Comparison of ENCODE assay signal across 27 mouse cellular contexts in genomic region chr1:56995041-56995440, GRCm38 (mm10). TPM values are rescaled to one million over a fixed set of nuclear protein-coding genes. Genes with fewer than 3 reads are reported as not detected.
DNase-seq lines count a peak whose midpoint lies in the region; ATAC-seq and TF ChIP-seq lines count a peak whose summit lies in the region.
"Had no signal": no experiment of that assay in that cellular context is flagged by ENCODE, and none has a peak within 500 bp of the region (broad histone marks: within the 10 kb centered on the region; RNA-seq: fewer than 3 reads in every experiment).

No protein-coding gene starts in this region.

- H3K36me3 ChIP-seq in heart, embryonic 11.5 days (ENCODE audit: control insufficient read depth, insufficient read depth, low read length) = no peaks in the 10 kb centered on the region
- no peaks in the 10 kb centered on the region for H3K36me3 ChIP-seq in midbrain, embryonic 15.5 days (replicated peaks)
- H3K36me3 ChIP-seq: embryonic facial prominence, embryonic 10.5 days; heart, embryonic 13.5 days; neural tube, embryonic 15.5 days; stomach, embryonic 15.5 days had no signal

- H3K9me3 ChIP-seq in heart, embryonic 11.5 days (replicated peaks; ENCODE audit: control insufficient read depth, low read length) = no peaks in the 10 kb centered on the region
- no peaks in the 10 kb centered on the region for H3K9me3 ChIP-seq in midbrain, embryonic 15.5 days
- H3K9me3 ChIP-seq: embryonic facial prominence, embryonic 10.5 days; heart, embryonic 13.5 days; neural tube, embryonic 15.5 days; stomach, embryonic 15.5 days had no signal

- H3K27ac ChIP-seq in heart, embryonic 11.5 days (ENCODE audit: low read depth, low read length) = no peak overlapping the region
- H3K27ac ChIP-seq in midbrain, embryonic 15.5 days = no peak overlapping the region
- H3K27ac ChIP-seq: embryonic facial prominence, embryonic 10.5 days; heart, embryonic 13.5 days; hindbrain, embryonic 14.5 days; neural tube, embryonic 15.5 days; stomach, embryonic 15.5 days had no signal

- no peaks in the 10 kb centered on the region for H3K4me1 ChIP-seq in heart, embryonic 11.5 days (ENCODE audit: control insufficient read depth, insufficient read depth, low read length)
- no peaks in the 10 kb centered on the region for H3K4me1 ChIP-seq in lung, adult 2 months (ENCODE audit: control insufficient read depth, insufficient read depth, low read length)
- H3K4me1 ChIP-seq in midbrain, embryonic 15.5 days = no peaks in the 10 kb centered on the region
- H3K4me1 ChIP-seq: embryonic facial prominence, embryonic 10.5 days; heart, embryonic 13.5 days; neural tube, embryonic 15.5 days; stomach, embryonic 15.5 days had no signal

- H3K4me3 ChIP-seq in heart, embryonic 11.5 days (ENCODE audit: low read depth, low read length) = no peak overlapping the region
- no peak overlapping the region for H3K4me3 ChIP-seq in lung, adult 2 months (replicated peaks; ENCODE audit: extremely low read depth, low read depth, low read length)
- H3K4me3 ChIP-seq in midbrain, embryonic 15.5 days = no peak overlapping the region
- H3K4me3 ChIP-seq: embryonic facial prominence, embryonic 10.5 days; heart, embryonic 13.5 days; neural tube, embryonic 15.5 days; stomach, embryonic 15.5 days had no signal

- no peak overlapping the region for H3K4me2 ChIP-seq in heart, embryonic 11.5 days
- H3K4me2 ChIP-seq in midbrain, embryonic 15.5 days = no peak overlapping the region
- H3K4me2 ChIP-seq: heart, embryonic 13.5 days; hindbrain, embryonic 14.5 days; neural tube, embryonic 15.5 days; stomach, embryonic 15.5 days had no signal

- DNase-seq in heart, adult 11 months = peak; percentile 51
- DNase-seq in lung, adult 2 months = no peak
- no peak for DNase-seq in lung, postnatal 25 days (ENCODE audit: low spot score)
- DNase-seq in ES-CJ7 (ENCODE audit: low read depth, low spot score) = peak; percentile 27
- peak; percentile 31 for DNase-seq in large intestine, adult 2 months (ENCODE audit: low read depth, low spot score)
- DNase-seq in adrenal gland, postnatal 4 days (ENCODE audit: low spot score in 2 of 2) = no peak
- DNase-seq: adrenal gland, postnatal 10 days; cerebellum, adult 9-11 months; gastrocnemius, postnatal 14 days; heart, adult 18-20 months; heart, postnatal 4 days; kidney, postnatal 4 days; lung, postnatal 4 days; right cerebral cortex, adult 18-20 months; right cerebral cortex, postnatal 4 days; thymus, adult 18-20 months; thymus, postnatal 36 days had no signal

- ATAC-seq in heart, embryonic 11.5 days (replicated peaks; ENCODE audit: insufficient number of reproducible peaks, low FRiP score, low TSS enrichment) = no peak
- no peak for ATAC-seq in midbrain, embryonic 15.5 days (replicated peaks)
- ATAC-seq: activated CD4-positive, CD25-positive, alpha-beta regulatory T cell, adult 4 months; forebrain, embryonic 16.5 days; inflammation-experienced regulatory T-cells, adult 6 months had no signal

- no peak for TF ChIP-seq POLR2A in lung, adult 2 months (IDR thresholded peaks at IDR 0.05; ENCODE audit: borderline replicate concordance, extremely low read depth, low read depth, low read length)

- 0 out of 2 replicates have a peak, but pooled peaks have one; percentile 14 for TF ChIP-seq CTCF in lung, adult 2 months (IDR thresholded peaks at IDR 0.05; ENCODE audit: insufficient read depth, low read length)

- H3K27me3 ChIP-seq in heart, embryonic 11.5 days (ENCODE audit: control insufficient read depth, insufficient read depth, low read length) = no peaks in the 10 kb centered on the region
- H3K27me3 ChIP-seq in midbrain, embryonic 15.5 days (replicated peaks) = no peaks in the 10 kb centered on the region
- H3K27me3 ChIP-seq: neural tube, embryonic 15.5 days; stomach, embryonic 15.5 days had no signal

- no peak overlapping the region for H3K9ac ChIP-seq in heart, embryonic 11.5 days (ENCODE audit: low read depth, low read length)
- no peak overlapping the region for H3K9ac ChIP-seq in midbrain, embryonic 15.5 days
- H3K9ac ChIP-seq: heart, embryonic 13.5 days; hindbrain, embryonic 14.5 days; neural tube, embryonic 15.5 days; stomach, embryonic 15.5 days had no signal

- 55% methylated on average over 2 of the region's 2 CpGs for WGBS in heart, embryonic 11.5 days (ENCODE audit: insufficient replicate concordance)
- WGBS in lung, adult 2 months = 41% methylated on average over 2 of the region's 2 CpGs
- WGBS in large intestine, adult 2 months = 47% methylated on average over 2 of the region's 2 CpGs
- WGBS in midbrain, embryonic 15.5 days = 71% methylated on average over 2 of the region's 2 CpGs

RNA-seq across cellular contexts. Expression of gene Satb2, which starts 16.6 kb away (rescaled TPM):
- polyA plus RNA-seq in heart, embryonic 11.5 days (2014; fragmentation: Nextera tagmentation; extraction: Ambion mirVana) = 0.37 and 0.90 TPM in 2 replicates
- polyA plus RNA-seq in lung, adult 2 months (2012; rRNA removed) = 0.22 and 0.48 TPM in 2 replicates
- polyA plus RNA-seq in large intestine, adult 2 months (2012; rRNA removed) = 5.1 and 6.1 TPM in 2 replicates
- 1 to 10 TPM; 2.6 to 3.2 TPM for total RNA-seq in adrenal gland, postnatal 4 days (2021)
- 0.80 and 1.2 TPM in 2 replicates for polyA plus RNA-seq in midbrain, embryonic 15.5 days (2015; fragmentation: Nextera tagmentation; extraction: Ambion mirVana)
- polyA plus RNA-seq: inflammation-experienced regulatory T-cells, adult 6 months had no signal

Comparison
In these comparisons a context has a peak if more than half of its experiments do, and no peak if none do; other contexts are left out.
1. DNase-seq: peak in heart, adult 11 months (single experiment), ES-CJ7 (single experiment) and large intestine, adult 2 months (single experiment); none in lung, adult 2 months (single experiment), lung, postnatal 25 days (single experiment) and adrenal gland, postnatal 4 days (0 of 2).